Mouse (Mus musculus): ENCODE data around the gene Samd3.

GRCm38 (mm10) chr10:26275414-26275813, 45.9 kb downstream of the Samd3 start:
- TF ChIP-seq POLR2A (IDR thresholded peaks at IDR 0.05; ENCODE audit: borderline replicate concordance, extremely low read depth, low read depth, low read length) (no peak), CTCF (IDR thresholded peaks at IDR 0.05; ENCODE audit: insufficient read depth, low read length) (no peak)
